Mouse (Mus musculus): ENCODE results near the gene Polr1d. TPM values are rescaled to one million over a fixed set of nuclear protein-coding genes. Genes with fewer than 3 reads are reported as not detected.

The Polr1d gene
- polyA plus RNA-seq, 1 experiment from 2014 or later: 139 TPM

GRCm38 (mm10) chr5:147076026-147076798 is 638 bp upstream of the Polr1d start, which contains the start of gene Lnx2:
Lnx2 (minus strand) TSS chr5:147076586.
- H3K4me2 ChIP-seq: peak within 1 kb of the TSS; percentile 97
- peak; percentile 98 for ATAC-seq (replicated peaks; ENCODE audit: low FRiP score)
- no peaks in the 10 kb centered on the region for H3K9me3 ChIP-seq (replicated peaks)
- peaks cover 13% of the 10 kb centered on the region for H3K36me3 ChIP-seq
- peak within 1 kb of the TSS; percentile 80 for H3K9ac ChIP-seq
- WGBS: under 1% methylated on average over 65 of the region's 65 CpGs
- H3K4me1 ChIP-seq: peaks cover 39% of the 10 kb centered on the region
- peak within 1 kb of the TSS; percentile 96 for H3K4me3 ChIP-seq (replicated peaks)
- H3K27me3 ChIP-seq: no peaks in the 10 kb centered on the region
- peak within 1 kb of the TSS; percentile 98 for H3K27ac ChIP-seq

GRCm38 (mm10) chr5:147077305-147078034 is 620 bp downstream of the Polr1d start:
- Histone ChIP-seq H3K4me3 (replicated peaks) (peak overlapping the region; percentile 96), H3K4me2 (peak overlapping the region; percentile 97), H3K9ac (peak overlapping the region; percentile 80), H3K27ac (peak overlapping the region; percentile 98), H3K36me3 (peaks cover 13% of the 10 kb centered on the region), H3K27me3 (no peaks in the 10 kb centered on the region), H3K4me1 (peaks cover 37% of the 10 kb centered on the region), H3K9me3 (replicated peaks) (no peaks in the 10 kb centered on the region)
- WGBS: under 1% methylated on average over 55 of the region's 57 CpGs
- peak; percentile 76 for ATAC-seq (replicated peaks; ENCODE audit: low FRiP score)

- 47% methylated on average over 11 of the region's 11 CpGs for WGBS
- peak overlapping the region; percentile 96 for H3K4me3 ChIP-seq (replicated peaks)
- no peaks in the 10 kb centered on the region for H3K27me3 ChIP-seq
- peaks cover 14% of the 10 kb centered on the region for H3K36me3 ChIP-seq
- H3K27ac ChIP-seq: peak overlapping the region; percentile 98
- H3K9me3 ChIP-seq (replicated peaks): no peaks in the 10 kb centered on the region
- peak overlapping the region; percentile 80 for H3K9ac ChIP-seq
- H3K4me2 ChIP-seq: peak overlapping the region; percentile 97
- H3K4me1 ChIP-seq: peaks cover 37% of the 10 kb centered on the region
- ATAC-seq (replicated peaks; ENCODE audit: low FRiP score): no peak
Observed at GRCm38 (mm10) chr5:147078110-147078900, 1.5 kb downstream of the Polr1d start.

GRCm38 (mm10) chr5:147085201-147085894 is 8.5 kb downstream of the Polr1d start:
- Histone ChIP-seq H3K27ac (no peak overlapping the region), H3K9ac (no peak overlapping the region), H3K4me1 (peaks cover 14% of the 10 kb centered on the region), H3K4me3 (replicated peaks) (no peak overlapping the region), H3K4me2 (no peak overlapping the region), H3K9me3 (replicated peaks) (no peaks in the 10 kb centered on the region), H3K36me3 (peaks cover 22% of the 10 kb centered on the region), H3K27me3 (no peaks in the 10 kb centered on the region)
- 81% methylated on average over 9 of the region's 9 CpGs for WGBS
- ATAC-seq (replicated peaks; ENCODE audit: low FRiP score): no peak

GRCm38 (mm10) chr5:147086816-147087215 is 10.0 kb downstream of the Polr1d start:
- H3K4me3 ChIP-seq (replicated peaks): no peak overlapping the region
- no peak overlapping the region for H3K4me2 ChIP-seq
- no peak overlapping the region for H3K27ac ChIP-seq
- no peaks in the 10 kb centered on the region for H3K27me3 ChIP-seq
- peaks cover 14% of the 10 kb centered on the region for H3K4me1 ChIP-seq
- H3K36me3 ChIP-seq: peaks cover 22% of the 10 kb centered on the region
- WGBS: 87% methylated on average over 4 of the region's 4 CpGs
- no peaks in the 10 kb centered on the region for H3K9me3 ChIP-seq (replicated peaks)
- no peak for ATAC-seq (replicated peaks; ENCODE audit: low FRiP score)
- no peak overlapping the region for H3K9ac ChIP-seq

GRCm38 (mm10) chr5:147089836-147090235 is 13.0 kb downstream of the Polr1d start:
- ATAC-seq (replicated peaks; ENCODE audit: low FRiP score): no peak
- no peak overlapping the region for H3K27ac ChIP-seq
- no peaks in the 10 kb centered on the region for H3K9me3 ChIP-seq (replicated peaks)
- H3K4me3 ChIP-seq (replicated peaks): no peak overlapping the region
- no peak overlapping the region for H3K4me2 ChIP-seq
- 34% methylated on average over 3 of the region's 3 CpGs for WGBS
- H3K4me1 ChIP-seq: peaks cover 30% of the 10 kb centered on the region
- no peaks in the 10 kb centered on the region for H3K27me3 ChIP-seq
- no peak overlapping the region for H3K9ac ChIP-seq
- peaks cover 10% of the 10 kb centered on the region for H3K36me3 ChIP-seq

GRCm38 (mm10) chr5:147090256-147090963 is 13.6 kb downstream of the Polr1d start:
- Histone ChIP-seq H3K9me3 (replicated peaks) (no peaks in the 10 kb centered on the region), H3K9ac (no peak overlapping the region), H3K36me3 (peaks cover 12% of the 10 kb centered on the region), H3K4me3 (replicated peaks) (no peak overlapping the region), H3K27me3 (no peaks in the 10 kb centered on the region), H3K4me1 (peaks cover 30% of the 10 kb centered on the region), H3K4me2 (no peak overlapping the region), H3K27ac (no peak overlapping the region)
- ATAC-seq (replicated peaks; ENCODE audit: low FRiP score): no peak
- WGBS: 62% methylated on average over 11 of the region's 11 CpGs

GRCm38 (mm10) chr5:147092448-147092847 is 15.6 kb downstream of the Polr1d start:
- Histone ChIP-seq H3K4me1 (peaks cover 33% of the 10 kb centered on the region), H3K36me3 (peaks cover 25% of the 10 kb centered on the region), H3K9ac (no peak overlapping the region), H3K4me3 (replicated peaks) (no peak overlapping the region), H3K4me2 (no peak overlapping the region), H3K9me3 (replicated peaks) (no peaks in the 10 kb centered on the region), H3K27ac (no peak overlapping the region), H3K27me3 (no peaks in the 10 kb centered on the region)
- ATAC-seq (replicated peaks; ENCODE audit: low FRiP score): no peak
- WGBS: 94% methylated on average over 7 of the region's 7 CpGs

- Histone ChIP-seq H3K4me2 (no peak overlapping the region), H3K4me3 (replicated peaks) (no peak overlapping the region), H3K27ac (peak overlapping the region; percentile 66; the same call in 1 of the 2 replicates), H3K27me3 (no peaks in the 10 kb centered on the region), H3K4me1 (peaks cover 44% of the 10 kb centered on the region), H3K9me3 (replicated peaks) (no peaks in the 10 kb centered on the region), H3K36me3 (0 out of 2 replicates have a peak, but pooled peaks cover 25% of the 10 kb centered on the region), H3K9ac (no peak overlapping the region)
- ATAC-seq (replicated peaks; ENCODE audit: low FRiP score): no peak
- 69% methylated on average over 6 of the region's 6 CpGs for WGBS
Observed at GRCm38 (mm10) chr5:147094296-147094695, 17.4 kb downstream of the Polr1d start.

- Histone ChIP-seq H3K36me3 (peaks cover 32% of the 10 kb centered on the region), H3K9ac (no peak overlapping the region), H3K27ac (no peak overlapping the region), H3K9me3 (replicated peaks) (no peaks in the 10 kb centered on the region), H3K4me2 (no peak overlapping the region), H3K4me3 (replicated peaks) (no peak overlapping the region), H3K4me1 (peaks cover 41% of the 10 kb centered on the region), H3K27me3 (no peaks in the 10 kb centered on the region)
- ATAC-seq (replicated peaks; ENCODE audit: low FRiP score): no peak
- WGBS: 96% methylated on average over 4 of the region's 4 CpGs
Observed at GRCm38 (mm10) chr5:147096586-147096985, 19.7 kb downstream of the Polr1d start.

GRCm38 (mm10) chr5:147098667-147099066 is 21.8 kb downstream of the Polr1d start:
- H3K4me3 ChIP-seq (replicated peaks): no peak overlapping the region
- H3K9ac ChIP-seq: no peak overlapping the region
- peaks cover 41% of the 10 kb centered on the region for H3K4me1 ChIP-seq
- no peak for ATAC-seq (replicated peaks; ENCODE audit: low FRiP score)
- H3K27ac ChIP-seq: no peak overlapping the region
- 62% methylated on average over 7 of the region's 7 CpGs for WGBS
- no peak overlapping the region for H3K4me2 ChIP-seq
- no peaks in the 10 kb centered on the region for H3K9me3 ChIP-seq (replicated peaks)
- no peaks in the 10 kb centered on the region for H3K27me3 ChIP-seq
- peaks cover 52% of the 10 kb centered on the region for H3K36me3 ChIP-seq
